Mouse (Mus musculus) ES-Bruce4 (cell line): ENCODE measurements around the gene Gm16867.
"Not testable (repeated sequence)": the region's sequence is repeated elsewhere in the genome, so short reads cannot be mapped to it uniquely, and the experiment has no call there.

Experiments used
- CTCF ChIP-seq: IDR thresholded peaks from one replicate; pipeline ENCODE4 v1.8.1; 2011; ENCODE audit warnings: low read depth, low read length
- EP300 ChIP-seq: IDR thresholded peaks from 2 replicates; pipeline ENCODE4 v1.6.1; 2011; ENCODE audit warnings: low read depth, low read length; ENCODE audit not compliant: insufficient read depth
- POLR2A ChIP-seq: IDR thresholded peaks from one replicate; pipeline ENCODE4 v1.8.1; 2011; ENCODE audit warnings: low read length; ENCODE audit not compliant: insufficient read depth

DNA sequence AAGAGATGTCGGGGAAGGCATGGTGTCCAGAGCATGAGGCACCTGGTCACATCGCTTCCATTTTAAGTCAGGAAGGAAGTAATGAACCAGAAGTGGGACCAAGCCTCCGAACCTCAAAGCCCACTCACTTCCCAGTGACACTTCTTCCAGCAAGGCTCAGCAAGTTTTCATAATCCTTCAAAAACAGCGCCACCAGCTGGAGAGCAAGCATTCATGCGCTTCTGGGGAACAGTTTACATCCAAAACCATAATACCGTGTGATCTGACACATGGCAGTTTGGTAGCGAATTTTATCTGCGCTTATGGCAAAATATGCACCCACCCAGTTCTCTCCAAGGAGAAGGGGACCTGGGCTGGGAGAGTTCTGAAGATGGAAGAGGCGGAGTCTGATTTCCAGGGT lies 48.5 kb downstream of the Gm16867 start:
- TF ChIP-seq CTCF, POLR2A, EP300: not testable (repeated sequence)
